In the genomic region with DNA sequence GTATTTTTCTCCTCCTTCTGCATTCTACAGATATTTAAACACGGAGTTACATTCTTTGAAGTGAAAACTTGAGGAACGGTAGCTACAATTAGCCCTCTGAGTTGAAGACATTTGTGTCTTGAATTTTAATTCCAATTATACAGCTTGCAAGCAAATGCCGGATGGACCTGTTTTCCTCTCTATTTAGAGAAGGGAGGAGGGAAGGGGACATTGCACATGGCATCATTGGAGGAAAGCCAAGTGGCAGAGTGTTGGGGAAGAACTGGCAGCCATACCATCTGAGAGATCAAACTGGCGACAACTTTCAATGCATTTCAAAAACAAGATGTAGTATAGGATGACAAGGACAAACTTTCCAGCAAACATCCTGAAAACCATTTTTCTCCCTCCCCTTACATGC, we compare ENCODE assay signal across 12 mouse cellular contexts.
DNase-seq lines count a peak whose midpoint lies in the region; ATAC-seq and TF ChIP-seq lines count a peak whose summit lies in the region.
"Had no signal": no experiment of that assay in that cellular context is flagged by ENCODE, and none has a peak within 500 bp of the region (broad histone marks: within the 10 kb centered on the region; RNA-seq: fewer than 3 reads in every experiment).

No protein-coding gene starts in this region.

- peak; percentile 45; the same call in 1 of the 2 replicates for ATAC-seq in forebrain, embryonic 12.5 days (ENCODE audit: low FRiP score)
- ATAC-seq in forebrain, embryonic 11.5 days (replicated peaks; ENCODE audit: low FRiP score) = no peak
- peak; percentile 71 for ATAC-seq in cerebellum, adult (ENCODE audit: insufficient number of reproducible peaks, low FRiP score, low TSS enrichment)
- peak; percentile 91 for ATAC-seq in forebrain, postnatal 0 days
- ATAC-seq: intestine, postnatal 0 days had no signal

- H3K4me2 ChIP-seq in forebrain, embryonic 12.5 days = no peak overlapping the region
- H3K4me2 ChIP-seq in forebrain, embryonic 11.5 days (ENCODE audit: low read depth, low read length, severe bottlenecking) = no peak overlapping the region
- peak overlapping the region; percentile 21 for H3K4me2 ChIP-seq in forebrain, postnatal 0 days (ENCODE audit: low read depth)
- H3K4me2 ChIP-seq: heart, embryonic 11.5 days; neural tube, embryonic 12.5 days had no signal

- no peak overlapping the region for H3K9ac ChIP-seq in forebrain, embryonic 12.5 days
- H3K9ac ChIP-seq in forebrain, embryonic 11.5 days (ENCODE audit: low read length) = no peak overlapping the region
- H3K9ac ChIP-seq in forebrain, postnatal 0 days = no peak overlapping the region
- H3K9ac ChIP-seq: neural tube, embryonic 12.5 days had no signal

- no peak for DNase-seq in forebrain, embryonic 11.5 days (ENCODE audit: low spot score)
- peak; percentile 90 for DNase-seq in forebrain, postnatal 0 days
- peak; percentile 11 to 32 for DNase-seq in left cerebral cortex, postnatal 14 days (ENCODE audit: low spot score in 2 of 2)
- DNase-seq in gastrocnemius, postnatal 25 days = no peak
- no peak for DNase-seq in thymus, adult 18-20 months
- no peak for DNase-seq in lung, postnatal 4 days
- DNase-seq: adrenal gland, postnatal 14 days had no signal

- H3K4me1 ChIP-seq in forebrain, embryonic 12.5 days = no peaks in the 10 kb centered on the region
- no peaks in the 10 kb centered on the region for H3K4me1 ChIP-seq in forebrain, embryonic 11.5 days (replicated peaks; ENCODE audit: control insufficient read depth, insufficient read depth, low read length)
- peaks cover 6% of the 10 kb centered on the region for H3K4me1 ChIP-seq in forebrain, postnatal 0 days (ENCODE audit: insufficient read depth)
- H3K4me1 ChIP-seq: neural tube, embryonic 12.5 days had no signal

- no peaks in the 10 kb centered on the region for H3K27me3 ChIP-seq in forebrain, embryonic 12.5 days
- H3K27me3 ChIP-seq in forebrain, embryonic 11.5 days (ENCODE audit: control insufficient read depth, insufficient read depth, low read length) = no peaks in the 10 kb centered on the region
- no peaks in the 10 kb centered on the region for H3K27me3 ChIP-seq in forebrain, postnatal 0 days (ENCODE audit: insufficient read depth, low read length)
- H3K27me3 ChIP-seq: neural tube, embryonic 12.5 days had no signal

- H3K27ac ChIP-seq in forebrain, embryonic 12.5 days = no peak overlapping the region
- no peak overlapping the region for H3K27ac ChIP-seq in forebrain, embryonic 11.5 days (ENCODE audit: low read depth, low read length)
- peak overlapping the region; percentile 57 for H3K27ac ChIP-seq in forebrain, postnatal 0 days (ENCODE audit: low read depth, low read length)
- H3K27ac ChIP-seq: neural tube, embryonic 12.5 days had no signal

- intact Hi-C loops in left cerebral cortex, postnatal 14 days (cut with DNase I) = no loop called here

- TF ChIP-seq CTCF in forebrain, postnatal 0 days (IDR thresholded peaks at IDR 0.05; ENCODE audit: low read depth) = no peak

- H3K9me3 ChIP-seq in forebrain, embryonic 12.5 days = no peaks in the 10 kb centered on the region
- no peaks in the 10 kb centered on the region for H3K9me3 ChIP-seq in forebrain, embryonic 11.5 days (ENCODE audit: control insufficient read depth, low read length)
- H3K9me3 ChIP-seq in forebrain, postnatal 0 days (ENCODE audit: low read length) = no peaks in the 10 kb centered on the region
- H3K9me3 ChIP-seq: neural tube, embryonic 12.5 days had no signal

- no peaks in the 10 kb centered on the region for H3K36me3 ChIP-seq in forebrain, embryonic 12.5 days (replicated peaks)
- no peaks in the 10 kb centered on the region for H3K36me3 ChIP-seq in forebrain, embryonic 11.5 days (ENCODE audit: control insufficient read depth, insufficient read depth, low read length)
- H3K36me3 ChIP-seq in forebrain, postnatal 0 days (ENCODE audit: insufficient read depth) = no peaks in the 10 kb centered on the region
- H3K36me3 ChIP-seq: neural tube, embryonic 12.5 days had no signal

- 61% methylated on average over 4 of the region's 4 CpGs for WGBS in forebrain, embryonic 12.5 days
- 84% methylated on average over 4 of the region's 4 CpGs for WGBS in forebrain, embryonic 11.5 days
- WGBS in forebrain, postnatal 0 days = 12% methylated on average over 4 of the region's 4 CpGs

- H3K4me3 ChIP-seq in forebrain, embryonic 12.5 days (replicated peaks) = no peak overlapping the region
- H3K4me3 ChIP-seq in forebrain, embryonic 11.5 days (ENCODE audit: low read depth, low read length) = no peak overlapping the region
- H3K4me3 ChIP-seq in forebrain, postnatal 0 days (ENCODE audit: low read depth, low read length) = no peak overlapping the region
- H3K4me3 ChIP-seq: neural tube, embryonic 12.5 days had no signal

Comparison
In these comparisons a context has a peak if more than half of its experiments do, and no peak if none do; other contexts are left out.
1. DNase-seq: peak in forebrain, postnatal 0 days (single experiment) and left cerebral cortex, postnatal 14 days (2 of 2); none in forebrain, embryonic 11.5 days (single experiment), gastrocnemius, postnatal 25 days (single experiment), thymus, adult 18-20 months (0 of 2) and lung, postnatal 4 days (0 of 2).